Mouse (Mus musculus): ENCODE results near the gene Pknox2. TPM values are rescaled to one million over a fixed set of nuclear protein-coding genes. Genes with fewer than 3 reads are reported as not detected.
A peak's percentile ranks its signal among the peaks of the same experiment; 100 is the strongest.

Gene Pknox2
- polyA plus RNA-seq, 1 experiment from 2014 or later, result 22.8 TPM

DNA sequence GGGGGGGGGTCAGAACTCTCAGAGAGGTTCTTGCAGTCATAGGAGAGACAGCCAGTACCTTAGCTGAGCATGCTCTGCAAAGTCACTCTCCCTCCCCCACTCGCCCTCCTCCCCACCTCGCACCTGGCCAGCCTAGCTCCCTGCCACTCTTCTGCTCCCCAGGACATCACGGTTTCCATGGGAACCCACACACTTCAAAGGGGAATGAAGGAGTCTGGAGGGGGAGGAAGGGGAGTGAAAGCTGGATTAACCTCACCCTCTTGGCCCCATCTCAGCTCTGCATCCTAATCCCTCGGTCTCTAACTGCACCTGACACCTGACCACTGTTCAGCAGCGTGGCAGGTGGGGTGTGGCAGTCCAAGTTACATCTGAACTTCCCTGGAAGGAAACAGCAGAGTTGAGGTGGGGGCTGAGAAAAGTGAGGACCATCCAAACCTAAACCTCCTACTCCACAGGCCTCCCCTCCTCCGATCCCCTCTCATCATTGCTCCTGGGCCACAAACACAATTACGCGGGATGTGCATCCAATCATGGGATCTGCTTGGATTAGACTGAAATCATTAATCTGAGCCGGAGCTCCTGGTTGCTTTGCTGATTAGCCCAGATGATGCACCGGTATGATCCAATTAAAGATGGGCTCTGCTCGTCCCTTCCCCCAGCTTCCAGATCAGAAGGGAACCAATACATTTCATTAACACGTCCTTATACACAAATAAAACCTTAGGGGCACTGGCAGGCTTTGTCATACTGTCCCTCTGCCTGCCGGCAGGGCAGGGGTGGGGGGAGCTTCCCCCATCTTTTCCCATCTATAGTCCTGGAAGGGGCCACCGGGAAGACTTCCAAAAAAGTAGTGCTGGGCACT is 196.7 kb downstream of the Pknox2 start:
- DNase-seq (ENCODE audit: low spot score) (no peak), ATAC-seq (ENCODE audit: insufficient read depth, low FRiP score, low TSS enrichment) (peak; percentile 49)
- Histone ChIP-seq H3K27me3 (ENCODE audit: control insufficient read depth, insufficient read depth, low read length) (no peaks in the 10 kb centered on the region), H3K9ac (ENCODE audit: low read length) (no peak overlapping the region), H3K27ac (ENCODE audit: low read depth, low read length) (no peak overlapping the region), H3K4me2 (ENCODE audit: low read depth) (no peak overlapping the region), H3K4me3 (ENCODE audit: low read depth, low read length) (no peak overlapping the region), H3K9me3 (ENCODE audit: control insufficient read depth, low read length) (no peaks in the 10 kb centered on the region), H3K4me1 (ENCODE audit: control insufficient read depth, insufficient read depth, low read length) (peaks cover 11% of the 10 kb centered on the region), H3K36me3 (ENCODE audit: control insufficient read depth, insufficient read depth, low read length) (no peaks in the 10 kb centered on the region)
- 24% methylated on average over 14 of the region's 14 CpGs for WGBS

DNA sequence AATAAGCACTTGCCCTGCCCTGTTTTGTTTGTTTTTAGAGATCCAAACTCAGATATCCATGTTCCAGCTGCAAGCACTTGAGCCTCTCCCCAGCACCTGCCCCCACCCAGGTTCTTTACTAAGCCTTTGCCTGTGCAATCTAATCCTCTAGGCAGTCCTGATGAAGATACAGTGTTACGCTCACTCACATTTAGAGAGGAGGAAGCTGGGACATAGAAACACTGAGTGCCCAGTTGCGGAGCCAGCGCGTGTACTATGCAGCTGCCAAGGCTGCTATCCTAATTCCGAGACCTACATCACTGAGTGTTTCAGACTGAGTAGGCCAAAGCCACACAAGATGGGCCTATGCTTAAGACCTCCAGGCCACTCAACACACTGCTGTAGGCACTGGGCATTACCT is 199.0 kb downstream of the Pknox2 start:
- H3K36me3 ChIP-seq (ENCODE audit: control insufficient read depth, insufficient read depth, low read length), result no peaks in the 10 kb centered on the region
- no peaks in the 10 kb centered on the region for H3K9me3 ChIP-seq (ENCODE audit: control insufficient read depth, low read length)
- H3K4me1 ChIP-seq (ENCODE audit: control insufficient read depth, insufficient read depth, low read length), result peaks cover 11% of the 10 kb centered on the region
- 94% methylated on average over 5 of the region's 5 CpGs for WGBS
- H3K9ac ChIP-seq (ENCODE audit: low read length), result no peak overlapping the region
- no peaks in the 10 kb centered on the region for H3K27me3 ChIP-seq (ENCODE audit: control insufficient read depth, insufficient read depth, low read length)
- no peak overlapping the region for H3K4me3 ChIP-seq (ENCODE audit: low read depth, low read length)
- no peak for ATAC-seq (ENCODE audit: insufficient read depth, low FRiP score, low TSS enrichment)
- H3K4me2 ChIP-seq (ENCODE audit: low read depth), result no peak overlapping the region
- no peak for DNase-seq (ENCODE audit: low spot score)
- H3K27ac ChIP-seq (ENCODE audit: low read depth, low read length), result no peak overlapping the region

DNA sequence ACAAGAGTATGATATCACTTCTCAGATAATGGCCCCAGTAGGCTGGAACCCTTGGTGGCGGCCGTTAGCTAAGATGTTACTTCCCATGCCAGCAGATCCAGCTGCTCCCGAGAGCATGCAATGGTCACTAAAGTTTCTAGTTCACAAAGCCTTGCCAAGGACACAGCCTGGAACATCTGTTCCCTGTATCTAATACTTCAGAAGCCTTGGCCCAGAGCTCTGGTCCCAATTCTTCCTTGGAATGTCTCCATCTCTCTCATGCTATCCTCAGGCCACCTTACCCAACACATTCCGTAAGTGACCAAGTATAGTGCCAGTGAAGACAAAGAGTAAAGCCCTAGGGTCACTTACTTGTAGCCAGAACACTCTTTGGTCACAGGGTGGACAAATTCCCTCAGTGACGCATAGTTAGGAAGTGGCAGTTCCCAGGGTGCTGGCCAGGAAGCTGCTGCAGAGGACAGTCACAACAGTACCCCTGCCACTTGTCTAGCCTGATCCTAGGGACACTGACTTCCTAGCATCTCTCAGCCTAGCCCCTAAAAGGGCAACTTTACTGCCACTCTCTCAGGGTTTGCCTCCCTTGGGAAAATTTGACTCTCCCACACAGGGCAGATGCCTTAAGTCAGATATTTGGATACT is 200.0 kb downstream of the Pknox2 start:
- Histone ChIP-seq H3K36me3 (ENCODE audit: control insufficient read depth, insufficient read depth, low read length) (no peaks in the 10 kb centered on the region), H3K4me1 (ENCODE audit: control insufficient read depth, insufficient read depth, low read length) (peaks cover 15% of the 10 kb centered on the region), H3K27ac (ENCODE audit: low read depth, low read length) (no peak overlapping the region), H3K9me3 (ENCODE audit: control insufficient read depth, low read length) (no peaks in the 10 kb centered on the region), H3K4me2 (ENCODE audit: low read depth) (no peak overlapping the region), H3K4me3 (ENCODE audit: low read depth, low read length) (no peak overlapping the region), H3K9ac (ENCODE audit: low read length) (no peak overlapping the region), H3K27me3 (ENCODE audit: control insufficient read depth, insufficient read depth, low read length) (no peaks in the 10 kb centered on the region)
- no peak for ATAC-seq (ENCODE audit: insufficient read depth, low FRiP score, low TSS enrichment)
- no peak for DNase-seq (ENCODE audit: low spot score)
- WGBS, result 83% methylated on average over 5 of the region's 5 CpGs

DNA sequence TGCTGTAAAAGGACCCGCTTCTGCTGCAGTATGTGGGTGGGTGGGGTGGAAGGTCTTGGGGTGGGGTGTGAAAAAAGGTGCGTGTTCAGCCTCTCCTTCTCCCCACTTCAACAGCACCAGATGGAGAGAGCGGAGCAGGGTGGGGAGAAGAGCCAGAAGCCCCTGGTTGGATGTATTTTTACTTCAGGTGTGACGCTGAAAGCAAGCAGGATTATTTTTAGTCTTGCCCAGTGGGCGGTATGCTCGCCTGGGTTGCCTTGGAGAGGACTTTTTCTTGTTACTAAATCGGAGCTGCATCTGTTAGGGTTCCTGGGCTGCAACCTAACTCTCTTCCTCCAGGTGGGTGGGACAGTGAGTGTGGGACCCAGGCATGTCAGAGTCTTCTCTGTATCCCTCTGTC is 202.4 kb downstream of the Pknox2 start:
- 82% methylated on average over 7 of the region's 7 CpGs for WGBS
- DNase-seq (ENCODE audit: low spot score) (no peak), ATAC-seq (ENCODE audit: insufficient read depth, low FRiP score, low TSS enrichment) (no peak)
- H3K4me2 ChIP-seq (ENCODE audit: low read depth), result no peak overlapping the region
- H3K27ac ChIP-seq (ENCODE audit: low read depth, low read length), result no peak overlapping the region
- no peaks in the 10 kb centered on the region for H3K27me3 ChIP-seq (ENCODE audit: control insufficient read depth, insufficient read depth, low read length)
- H3K9me3 ChIP-seq (ENCODE audit: control insufficient read depth, low read length), result no peaks in the 10 kb centered on the region
- no peak overlapping the region for H3K9ac ChIP-seq (ENCODE audit: low read length)
- H3K4me3 ChIP-seq (ENCODE audit: low read depth, low read length), result no peak overlapping the region
- H3K36me3 ChIP-seq (ENCODE audit: control insufficient read depth, insufficient read depth, low read length), result no peaks in the 10 kb centered on the region
- H3K4me1 ChIP-seq (ENCODE audit: control insufficient read depth, insufficient read depth, low read length), result peaks cover 16% of the 10 kb centered on the region

DNA sequence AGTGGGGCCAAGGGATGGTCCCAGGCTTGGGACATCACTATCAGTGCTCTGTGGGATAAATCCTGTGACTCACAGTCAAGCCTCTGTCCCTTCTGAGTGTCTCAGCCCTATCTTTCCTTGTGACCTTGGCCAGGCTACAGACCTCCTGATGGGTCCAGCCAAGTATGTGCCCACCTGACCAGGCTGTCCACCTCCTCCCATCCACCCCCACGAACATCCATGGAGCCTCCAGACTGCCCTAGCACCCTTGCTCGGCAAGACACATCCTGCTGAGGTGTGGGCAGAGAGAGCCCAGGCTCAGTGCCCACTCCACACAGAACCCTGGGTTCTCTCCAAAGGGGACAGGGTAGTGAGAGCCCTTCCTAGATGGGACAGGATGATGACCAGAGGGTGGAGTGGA is 204.6 kb downstream of the Pknox2 start:
- no peaks in the 10 kb centered on the region for H3K9me3 ChIP-seq (ENCODE audit: control insufficient read depth, low read length)
- H3K4me3 ChIP-seq (ENCODE audit: low read depth, low read length), result no peak overlapping the region
- DNase-seq (ENCODE audit: low spot score), result no peak
- H3K36me3 ChIP-seq (ENCODE audit: control insufficient read depth, insufficient read depth, low read length), result no peaks in the 10 kb centered on the region
- no peaks in the 10 kb centered on the region for H3K27me3 ChIP-seq (ENCODE audit: control insufficient read depth, insufficient read depth, low read length)
- no peak overlapping the region for H3K27ac ChIP-seq (ENCODE audit: low read depth, low read length)
- H3K9ac ChIP-seq (ENCODE audit: low read length), result no peak overlapping the region
- peaks cover 29% of the 10 kb centered on the region for H3K4me1 ChIP-seq (ENCODE audit: control insufficient read depth, insufficient read depth, low read length)
- no peak for ATAC-seq (ENCODE audit: insufficient read depth, low FRiP score, low TSS enrichment)
- no peak overlapping the region for H3K4me2 ChIP-seq (ENCODE audit: low read depth)
- 88% methylated on average over 2 of the region's 2 CpGs for WGBS

DNA sequence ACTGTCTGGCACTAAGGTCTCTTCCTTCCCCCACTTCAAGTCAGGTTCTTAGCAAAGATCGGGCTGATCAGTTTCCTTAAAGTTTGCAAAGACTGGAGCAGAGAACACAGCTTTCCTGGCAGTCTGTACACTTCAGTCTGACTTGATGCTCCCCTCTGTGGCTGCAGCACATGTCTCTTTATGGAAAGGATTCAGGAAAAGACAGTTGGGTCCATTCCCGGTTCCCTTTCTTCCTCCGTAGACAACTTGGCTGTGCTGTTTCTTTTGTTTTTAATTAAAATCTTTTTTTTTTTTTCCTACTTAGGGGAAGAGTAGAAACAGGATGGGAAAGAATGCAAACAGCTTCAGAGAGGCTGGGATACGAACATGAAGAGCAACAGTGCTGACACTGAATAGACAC is 205.1 kb downstream of the Pknox2 start:
- Histone ChIP-seq H3K4me1 (ENCODE audit: control insufficient read depth, insufficient read depth, low read length) (peaks cover 29% of the 10 kb centered on the region), H3K4me3 (ENCODE audit: low read depth, low read length) (no peak overlapping the region), H3K36me3 (ENCODE audit: control insufficient read depth, insufficient read depth, low read length) (no peaks in the 10 kb centered on the region), H3K9me3 (ENCODE audit: control insufficient read depth, low read length) (no peaks in the 10 kb centered on the region), H3K4me2 (ENCODE audit: low read depth) (no peak overlapping the region), H3K9ac (ENCODE audit: low read length) (no peak overlapping the region), H3K27ac (ENCODE audit: low read depth, low read length) (no peak overlapping the region), H3K27me3 (ENCODE audit: control insufficient read depth, insufficient read depth, low read length) (no peaks in the 10 kb centered on the region)
- DNase-seq (ENCODE audit: low spot score) (no peak), ATAC-seq (ENCODE audit: insufficient read depth, low FRiP score, low TSS enrichment) (no peak)
- 84% methylated on average over 4 of the region's 4 CpGs for WGBS

DNA sequence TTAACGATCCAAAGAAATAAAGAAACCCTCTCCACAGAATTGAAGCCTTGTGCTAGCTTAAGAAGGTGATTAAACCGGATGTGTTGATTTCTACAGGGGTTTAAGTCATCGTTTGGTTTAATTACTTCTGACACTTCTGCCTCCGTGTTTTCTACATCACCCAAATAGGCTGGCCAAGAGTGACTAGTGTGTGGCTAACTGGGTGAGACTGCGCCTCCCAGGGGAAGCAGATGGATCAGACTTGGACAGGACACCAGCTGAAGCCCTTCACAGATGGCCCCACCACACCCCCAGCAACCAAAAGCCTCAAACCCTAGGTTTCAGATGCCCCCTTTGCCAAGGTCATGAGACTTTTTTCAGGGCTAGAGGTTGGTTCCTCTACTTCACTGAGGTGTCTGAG is 205.6 kb downstream of the Pknox2 start:
- no peaks in the 10 kb centered on the region for H3K9me3 ChIP-seq (ENCODE audit: control insufficient read depth, low read length)
- H3K4me2 ChIP-seq (ENCODE audit: low read depth), result no peak overlapping the region
- no peak overlapping the region for H3K27ac ChIP-seq (ENCODE audit: low read depth, low read length)
- peaks cover 29% of the 10 kb centered on the region for H3K4me1 ChIP-seq (ENCODE audit: control insufficient read depth, insufficient read depth, low read length)
- WGBS, result 8% methylated on average over 5 of the region's 5 CpGs
- ATAC-seq (ENCODE audit: insufficient read depth, low FRiP score, low TSS enrichment) (no peak), DNase-seq (ENCODE audit: low spot score) (no peak)
- no peaks in the 10 kb centered on the region for H3K27me3 ChIP-seq (ENCODE audit: control insufficient read depth, insufficient read depth, low read length)
- no peak overlapping the region for H3K9ac ChIP-seq (ENCODE audit: low read length)
- H3K36me3 ChIP-seq (ENCODE audit: control insufficient read depth, insufficient read depth, low read length), result no peaks in the 10 kb centered on the region
- H3K4me3 ChIP-seq (ENCODE audit: low read depth, low read length), result no peak overlapping the region

DNA sequence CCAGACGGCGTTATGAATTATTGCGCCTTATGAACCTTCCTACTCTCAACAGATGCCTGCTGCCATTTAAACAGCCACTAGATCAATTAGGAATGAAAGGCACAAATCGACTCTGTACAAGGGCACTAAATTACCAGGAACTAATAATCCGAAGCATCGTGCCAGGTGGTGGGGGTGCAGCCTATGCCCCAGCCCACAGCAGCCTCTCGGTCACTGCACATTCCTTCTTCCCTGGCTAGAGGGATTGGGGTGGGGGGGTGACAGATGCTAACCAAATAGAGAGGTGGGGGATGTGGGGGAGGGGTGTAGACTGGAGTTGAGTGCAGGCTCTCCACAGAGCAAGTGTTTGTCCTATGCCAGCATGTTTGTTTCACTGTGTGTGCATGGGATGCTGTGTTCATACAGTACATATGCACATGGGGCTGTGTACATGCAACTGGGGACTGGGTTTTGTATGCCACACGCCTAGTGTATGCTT is 208.6 kb downstream of the Pknox2 start:
- Histone ChIP-seq H3K9me3 (ENCODE audit: control insufficient read depth, low read length) (no peaks in the 10 kb centered on the region), H3K9ac (ENCODE audit: low read length) (no peak overlapping the region)
- WGBS, result 39% methylated on average over 8 of the region's 8 CpGs

More for the DNA sequence above, 208.6 kb downstream of the Pknox2 start:
- no peaks in the 10 kb centered on the region for H3K27me3 ChIP-seq (ENCODE audit: control insufficient read depth, insufficient read depth, low read length)
- ATAC-seq (ENCODE audit: insufficient read depth, low FRiP score, low TSS enrichment) (peak; percentile 49), DNase-seq (ENCODE audit: low spot score) (peak; percentile 34)
- H3K27ac ChIP-seq (ENCODE audit: low read depth, low read length), result no peak overlapping the region
- no peak overlapping the region for H3K4me2 ChIP-seq (ENCODE audit: low read depth)
- peaks cover 39% of the 10 kb centered on the region for H3K4me1 ChIP-seq (ENCODE audit: control insufficient read depth, insufficient read depth, low read length)
- H3K36me3 ChIP-seq (ENCODE audit: control insufficient read depth, insufficient read depth, low read length), result no peaks in the 10 kb centered on the region
- no peak overlapping the region for H3K4me3 ChIP-seq (ENCODE audit: low read depth, low read length)
